Mouse (Mus musculus): ENCODE results near the gene D430042O09Rik. TPM values are rescaled to one million over a fixed set of nuclear protein-coding genes. Genes with fewer than 3 reads are reported as not detected.

D430042O09Rik gene
- polyA plus RNA-seq, 1 experiment from 2014 or later: 8.1 TPM

- no peak overlapping the region for H3K27ac ChIP-seq
- WGBS: 76% methylated on average over 2 of the region's 2 CpGs
These were observed 118.7 kb downstream of the D430042O09Rik start for GRCm38 (mm10) chr7:125826425-125826824.

GRCm38 (mm10) chr7:125826887-125827286 lies 119.2 kb downstream of the D430042O09Rik start:
- no peak for ATAC-seq
- no peaks in the 10 kb centered on the region for H3K27me3 ChIP-seq
- no peak overlapping the region for H3K4me2 ChIP-seq
- H3K27ac ChIP-seq: no peak overlapping the region
- no peaks in the 10 kb centered on the region for H3K9me3 ChIP-seq (replicated peaks)
- WGBS: 82% methylated on average over 3 of the region's 3 CpGs
- no peak overlapping the region for H3K9ac ChIP-seq
- peaks cover 28% of the 10 kb centered on the region for H3K4me1 ChIP-seq
- H3K4me3 ChIP-seq: no peak overlapping the region
- peaks cover 3% of the 10 kb centered on the region; the same call in 1 of the 2 replicates for H3K36me3 ChIP-seq (ENCODE audit: poor library complexity, severe bottlenecking)

More at GRCm38 (mm10) chr7:125826425-125826824, 118.7 kb downstream of the D430042O09Rik start:
- Histone ChIP-seq H3K4me2 (no peak overlapping the region), H3K9me3 (replicated peaks) (no peaks in the 10 kb centered on the region), H3K4me1 (peaks cover 28% of the 10 kb centered on the region), H3K9ac (no peak overlapping the region), H3K36me3 (ENCODE audit: poor library complexity, severe bottlenecking) (peaks cover 3% of the 10 kb centered on the region; the same call in 1 of the 2 replicates), H3K27me3 (no peaks in the 10 kb centered on the region), H3K4me3 (no peak overlapping the region)
- ATAC-seq: no peak

- Histone ChIP-seq H3K4me3 (no peak overlapping the region), H3K9ac (no peak overlapping the region), H3K27me3 (no peaks in the 10 kb centered on the region), H3K9me3 (replicated peaks) (no peaks in the 10 kb centered on the region), H3K27ac (no peak overlapping the region), H3K36me3 (ENCODE audit: poor library complexity, severe bottlenecking) (peaks cover 3% of the 10 kb centered on the region; the same call in 1 of the 2 replicates), H3K4me2 (no peak overlapping the region), H3K4me1 (peaks cover 28% of the 10 kb centered on the region)
- no peak for ATAC-seq
- WGBS: 69% methylated on average over 9 of the region's 9 CpGs
These were observed 119.7 kb downstream of the D430042O09Rik start for GRCm38 (mm10) chr7:125827420-125827819.

GRCm38 (mm10) chr7:125828561-125828960 lies 120.9 kb downstream of the D430042O09Rik start:
- H3K4me3 ChIP-seq: no peak overlapping the region
- H3K36me3 ChIP-seq (ENCODE audit: poor library complexity, severe bottlenecking): peaks cover 3% of the 10 kb centered on the region; the same call in 1 of the 2 replicates
- H3K4me2 ChIP-seq: no peak overlapping the region
- no peaks in the 10 kb centered on the region for H3K9me3 ChIP-seq (replicated peaks)
- peaks cover 28% of the 10 kb centered on the region for H3K4me1 ChIP-seq
- no peaks in the 10 kb centered on the region for H3K27me3 ChIP-seq
- 62% methylated on average over 5 of the region's 5 CpGs for WGBS
- ATAC-seq: peak; percentile 57
- no peak overlapping the region for H3K9ac ChIP-seq
- H3K27ac ChIP-seq: peak overlapping the region; percentile 68

- H3K36me3 ChIP-seq (ENCODE audit: poor library complexity, severe bottlenecking): peaks cover 5% of the 10 kb centered on the region; the same call in 1 of the 2 replicates
- H3K4me3 ChIP-seq: no peak overlapping the region
- H3K9me3 ChIP-seq (replicated peaks): no peaks in the 10 kb centered on the region
- 46% methylated on average over 3 of the region's 3 CpGs for WGBS
- no peaks in the 10 kb centered on the region for H3K27me3 ChIP-seq
- peak overlapping the region; percentile 68 for H3K27ac ChIP-seq
- no peak overlapping the region for H3K4me2 ChIP-seq
- peaks cover 28% of the 10 kb centered on the region for H3K4me1 ChIP-seq
- ATAC-seq: peak; percentile 84
- no peak overlapping the region; the same call in 1 of the 2 replicates for H3K9ac ChIP-seq
These were observed 121.5 kb downstream of the D430042O09Rik start for GRCm38 (mm10) chr7:125829121-125829666.

GRCm38 (mm10) chr7:125832767-125833166 lies 125.1 kb downstream of the D430042O09Rik start:
- H3K9me3 ChIP-seq (replicated peaks): no peaks in the 10 kb centered on the region
- ATAC-seq: no peak
- no peaks in the 10 kb centered on the region for H3K27me3 ChIP-seq
- H3K4me2 ChIP-seq: no peak overlapping the region
- no peak overlapping the region for H3K9ac ChIP-seq
- H3K27ac ChIP-seq: no peak overlapping the region
- H3K4me1 ChIP-seq: peaks cover 29% of the 10 kb centered on the region
- H3K4me3 ChIP-seq: no peak overlapping the region
- WGBS: 57% methylated on average over 1 of the region's 1 CpGs
- peaks cover 18% of the 10 kb centered on the region; the same call in 1 of the 2 replicates for H3K36me3 ChIP-seq (ENCODE audit: poor library complexity, severe bottlenecking)

- H3K27ac ChIP-seq: no peak overlapping the region
- no peaks in the 10 kb centered on the region for H3K27me3 ChIP-seq
- H3K4me1 ChIP-seq: peaks cover 29% of the 10 kb centered on the region
- H3K9me3 ChIP-seq (replicated peaks): no peaks in the 10 kb centered on the region
- ATAC-seq: no peak
- no peak overlapping the region for H3K4me2 ChIP-seq
- H3K9ac ChIP-seq: no peak overlapping the region
- no peak overlapping the region for H3K4me3 ChIP-seq
- WGBS: 94% methylated on average over 2 of the region's 2 CpGs
- peaks cover 18% of the 10 kb centered on the region; the same call in 1 of the 2 replicates for H3K36me3 ChIP-seq (ENCODE audit: poor library complexity, severe bottlenecking)
These were observed 125.8 kb downstream of the D430042O09Rik start for GRCm38 (mm10) chr7:125833471-125833870.

GRCm38 (mm10) chr7:125838078-125838742 lies 130.5 kb downstream of the D430042O09Rik start:
- Histone ChIP-seq H3K27me3 (no peaks in the 10 kb centered on the region), H3K27ac (peak overlapping the region; percentile 60), H3K4me2 (0 out of 2 replicates have a peak overlapping the region, but pooled peaks have one; percentile 5), H3K4me1 (peaks cover 21% of the 10 kb centered on the region), H3K4me3 (no peak overlapping the region), H3K9me3 (replicated peaks) (no peaks in the 10 kb centered on the region), H3K36me3 (ENCODE audit: poor library complexity, severe bottlenecking) (peaks cover 22% of the 10 kb centered on the region; the same call in 1 of the 2 replicates), H3K9ac (peak overlapping the region; percentile 30; the same call in 1 of the 2 replicates)
- WGBS: 24% methylated on average over 5 of the region's 5 CpGs
- peak; percentile 43 for ATAC-seq

- WGBS: 38% methylated on average over 1 of the region's 1 CpGs
- no peaks in the 10 kb centered on the region for H3K9me3 ChIP-seq (replicated peaks)
- ATAC-seq: no peak
- H3K27ac ChIP-seq: no peak overlapping the region
- H3K27me3 ChIP-seq: no peaks in the 10 kb centered on the region
- H3K4me3 ChIP-seq: no peak overlapping the region
- peaks cover 28% of the 10 kb centered on the region for H3K36me3 ChIP-seq (ENCODE audit: poor library complexity, severe bottlenecking)
- H3K9ac ChIP-seq: no peak overlapping the region
- H3K4me2 ChIP-seq: no peak overlapping the region
- H3K4me1 ChIP-seq: no peaks in the 10 kb centered on the region
These were observed 137.9 kb downstream of the D430042O09Rik start for GRCm38 (mm10) chr7:125845611-125846010.

- Histone ChIP-seq H3K9ac (no peak overlapping the region), H3K4me3 (no peak overlapping the region), H3K4me1 (no peaks in the 10 kb centered on the region), H3K27me3 (no peaks in the 10 kb centered on the region), H3K36me3 (ENCODE audit: poor library complexity, severe bottlenecking) (peaks cover 39% of the 10 kb centered on the region), H3K4me2 (no peak overlapping the region), H3K27ac (0 out of 2 replicates have a peak overlapping the region, but pooled peaks have one; percentile 6), H3K9me3 (replicated peaks) (no peaks in the 10 kb centered on the region)
- 82% methylated on average over 8 of the region's 8 CpGs for WGBS
- ATAC-seq: peak; percentile 81
These were observed 139.3 kb downstream of the D430042O09Rik start for GRCm38 (mm10) chr7:125846866-125847527.

GRCm38 (mm10) chr7:125847528-125847866 lies 139.8 kb downstream of the D430042O09Rik start:
- Histone ChIP-seq H3K27ac (0 out of 2 replicates have a peak overlapping the region, but pooled peaks have one; percentile 6), H3K4me1 (no peaks in the 10 kb centered on the region), H3K9ac (no peak overlapping the region), H3K4me2 (no peak overlapping the region), H3K4me3 (no peak overlapping the region), H3K9me3 (replicated peaks) (no peaks in the 10 kb centered on the region), H3K27me3 (no peaks in the 10 kb centered on the region), H3K36me3 (ENCODE audit: poor library complexity, severe bottlenecking) (peaks cover 39% of the 10 kb centered on the region)
- ATAC-seq: no peak
- WGBS: 89% methylated on average over 2 of the region's 2 CpGs

- Histone ChIP-seq H3K9ac (no peak overlapping the region), H3K4me1 (no peaks in the 10 kb centered on the region), H3K4me3 (no peak overlapping the region)
These were observed 151.9 kb downstream of the D430042O09Rik start for GRCm38 (mm10) chr7:125859564-125859963.

More at GRCm38 (mm10) chr7:125859564-125859963, 151.9 kb downstream of the D430042O09Rik start:
- whole genome bisulfite sequencing: 76% methylated on average over 3 of the region's 3 CpGs
- Histone ChIP-seq H3K27ac (no peak overlapping the region), H3K4me2 (no peak overlapping the region), H3K9me3 (replicated peaks) (no peaks in the 10 kb centered on the region), H3K27me3 (no peaks in the 10 kb centered on the region), H3K36me3 (ENCODE audit: poor library complexity, severe bottlenecking) (peaks cover 8% of the 10 kb centered on the region; the same call in 1 of the 2 replicates)
- no peak for ATAC-seq
